Mouse (Mus musculus) sigmoid colon, adult 10 weeks (tissue): Measurements from ENCODE around the gene Klhdc2. TPM values are rescaled to one million over a fixed set of nuclear protein-coding genes. Genes with fewer than 3 reads are reported as not detected.

Experiments
- polyA plus RNA-seq: library from polyadenylated mRNA; stranded (reverse); fragments of 350-450 nt; fragmentation: Illumina TruSeq; extraction: RNeasy Lipid Tissue Mini Kit (QIAGEN cat#74804); gene quantifications from one replicate; pipeline ENCODE4 v1.2.3, GENCODE M21; 2014; ENCODE audit warnings: low read depth, low replicate concordance

Klhdc2 gene
- polyA plus RNA-seq = 76.0 TPM

DNA sequence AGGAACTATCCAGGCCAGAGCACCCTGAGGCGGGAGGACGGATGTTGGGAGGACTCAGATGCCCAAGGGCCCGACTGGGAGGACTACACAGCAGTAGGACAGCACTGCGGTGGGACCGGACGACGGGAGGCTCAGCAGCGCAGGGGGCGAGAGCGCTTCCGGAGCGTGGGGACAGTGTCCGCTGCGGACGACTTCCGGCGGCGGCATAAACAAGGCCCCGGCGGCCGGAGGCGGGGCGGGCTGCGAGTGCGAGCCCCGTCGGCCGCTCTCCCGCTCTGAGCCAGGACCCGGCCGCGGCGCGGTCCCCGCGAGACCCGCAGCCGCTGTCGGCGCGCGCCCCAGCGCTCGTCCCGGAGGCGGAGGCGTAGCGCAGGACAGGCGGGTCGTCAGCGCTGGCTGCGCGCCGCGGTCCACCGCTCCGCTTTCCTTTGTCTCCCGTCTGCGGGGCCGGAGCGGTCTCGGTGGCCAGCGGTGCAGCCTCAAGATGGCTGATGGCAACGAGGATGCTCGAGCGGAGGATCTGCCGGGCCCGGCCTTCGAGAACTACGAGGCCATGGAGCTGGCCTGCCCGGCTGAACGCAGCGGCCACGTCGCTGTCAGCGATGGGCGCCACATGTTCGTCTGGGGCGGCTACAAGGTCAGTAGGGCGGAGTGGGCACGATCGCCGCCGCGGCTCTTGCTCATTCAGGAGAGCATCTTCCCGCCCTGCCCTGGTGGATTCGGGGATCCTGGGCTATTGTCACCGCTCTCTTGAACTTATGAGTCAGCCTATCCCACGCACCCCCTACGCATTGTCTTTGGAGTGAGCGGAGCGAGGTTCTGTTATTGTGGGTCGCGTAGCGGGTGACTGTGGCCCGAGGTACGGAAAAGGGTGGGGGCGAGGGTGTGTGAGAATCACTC, at the start of gene Klhdc2:
Gene Klhdc2, plus strand, starts transcription at position 171 of the 900 bp plus-strand sequence.

DNA sequence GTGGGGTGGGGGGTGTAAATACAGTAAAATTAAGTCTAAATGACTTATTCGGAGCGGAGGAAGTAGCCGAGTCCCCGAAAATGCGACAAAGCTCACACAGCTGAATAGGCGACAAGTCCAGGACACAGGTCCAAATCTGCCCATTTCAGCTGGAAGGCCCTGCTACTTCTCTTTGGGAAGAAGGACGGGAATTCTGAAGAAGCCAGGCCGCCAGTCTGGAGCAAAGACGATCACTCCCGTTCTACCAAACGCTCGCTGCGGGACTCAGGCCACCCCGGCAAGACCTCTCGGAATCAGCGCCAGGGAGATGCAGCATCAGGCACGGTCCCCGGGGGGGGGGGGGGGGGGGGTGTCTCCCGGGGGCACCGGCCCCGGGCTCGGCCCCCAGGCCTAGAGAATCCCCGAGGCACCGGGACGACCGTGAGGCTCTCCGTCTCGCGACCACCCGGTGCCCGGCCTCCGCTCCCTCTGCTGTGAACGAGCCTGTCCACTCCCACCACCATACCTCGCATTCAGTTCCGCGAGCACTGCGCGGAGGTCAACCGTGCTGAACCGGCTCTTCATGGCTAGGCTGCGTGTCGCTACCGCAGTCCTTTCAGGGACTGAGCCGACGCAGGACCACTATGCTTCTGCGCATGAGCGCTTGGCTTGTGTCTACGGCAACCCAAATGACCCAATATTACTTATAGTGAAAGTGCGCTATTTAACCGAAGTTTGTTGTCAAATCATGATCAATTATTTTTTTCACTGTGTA, 60.2 kb downstream of the Klhdc2 start, which contains the start of gene Nemf:
Gene Nemf, minus strand, starts transcription at position 620 of the 754 bp plus-strand sequence.

Other genes with a start within 250 kb of the Klhdc2 start
- 54.5 TPM for gene Rps29, start 137.5 kb upstream of the Klhdc2 start, polyA plus RNA-seq
- gene Lrr1, start 127.9 kb upstream of the Klhdc2 start, polyA plus RNA-seq = 4.6 TPM
- gene Rpl36al, start 112.6 kb upstream of the Klhdc2 start, polyA plus RNA-seq = 142 TPM
- 99.6 TPM for gene Mgat2, start 112.5 kb upstream of the Klhdc2 start, polyA plus RNA-seq
- gene Gm49383, start 99.6 kb upstream of the Klhdc2 start, polyA plus RNA-seq = not detected
- gene Dnaaf2, start 98.3 kb upstream of the Klhdc2 start, polyA plus RNA-seq = 2.8 TPM
- 9.5 TPM for gene Gm49384, start 92.4 kb upstream of the Klhdc2 start, polyA plus RNA-seq
- gene Pole2, start 68.5 kb upstream of the Klhdc2 start, polyA plus RNA-seq = 9.3 TPM
- 12.1 TPM for gene Klhdc1, start 55.5 kb upstream of the Klhdc2 start, polyA plus RNA-seq
- 150 TPM for gene Nemf, start 60.5 kb downstream of the Klhdc2 start, polyA plus RNA-seq
- gene Arf6, start 75.5 kb downstream of the Klhdc2 start, polyA plus RNA-seq = 153 TPM
- gene Gm9887, start 75.8 kb downstream of the Klhdc2 start, polyA plus RNA-seq = not detected